Mouse (Mus musculus) G1E-ER4 (cell line): ENCODE results near the gene Armh2. TPM values are rescaled to one million over a fixed set of nuclear protein-coding genes. Genes with fewer than 3 reads are reported as not detected.

Experiments
- GATA1 ChIP-seq: IDR thresholded peaks from one replicate; pipeline ENCODE4 v1.8.0; 2012; ENCODE audit warnings: low read length, inconsistent platforms
- polyA plus RNA-seq: library from polyadenylated mRNA; stranded (reverse); fragments of >175 nt; gene quantifications from 2 replicates; pipeline ENCODE4 v1.2.3, GENCODE M21; 2012

Armh2 gene
- polyA plus RNA-seq, 1 experiment: not detected

- no peak for TF ChIP-seq GATA1
Observed at GRCm38 (mm10) chr13:24781916-24782315, 40.9 kb downstream of the Armh2 start.

- TF ChIP-seq GATA1: no peak
Observed at GRCm38 (mm10) chr13:24786014-24786490, 45.0 kb downstream of the Armh2 start.

- no peak for TF ChIP-seq GATA1
Observed at GRCm38 (mm10) chr13:24787477-24787876, 46.4 kb downstream of the Armh2 start.

- TF ChIP-seq GATA1: no peak
Observed at GRCm38 (mm10) chr13:24791349-24791748, 50.3 kb downstream of the Armh2 start.

- no peak for TF ChIP-seq GATA1
Observed at GRCm38 (mm10) chr13:24792411-24793045, 51.5 kb downstream of the Armh2 start.

Other genes starting within 250 kb of the Armh2 start
- not detected in 2 replicates for gene Ripor2, start 159.0 kb upstream of the Armh2 start, polyA plus RNA-seq
- gene Gmnn, start 20.7 kb downstream of the Armh2 start, polyA plus RNA-seq: 4.0 and 9.1 TPM in 2 replicates
- 61.9 and 79.6 TPM in 2 replicates for gene BC005537, start 60.4 kb downstream of the Armh2 start, polyA plus RNA-seq
- gene Acot13, start 90.3 kb downstream of the Armh2 start, polyA plus RNA-seq: 46.7 and 50.2 TPM in 2 replicates
- 49.8 and 53.5 TPM in 2 replicates for gene Tdp2, start 90.4 kb downstream of the Armh2 start, polyA plus RNA-seq
- gene D130043K22Rik, start 103.9 kb downstream of the Armh2 start, polyA plus RNA-seq: not detected in 2 replicates
- gene Aldh5a1, start 196.4 kb downstream of the Armh2 start, polyA plus RNA-seq: not detected in 2 replicates
- not detected in 2 replicates for gene Gpld1, start 201.9 kb downstream of the Armh2 start, polyA plus RNA-seq